Mouse (Mus musculus) ES-Bruce4 (cell line): Measurements from ENCODE around the gene Myo1g.

ENCODE experiments used
- CTCF ChIP-seq: IDR thresholded peaks from one replicate; pipeline ENCODE4 v1.8.1; 2011; ENCODE audit warnings: low read depth, low read length
- EP300 ChIP-seq: IDR thresholded peaks from 2 replicates; pipeline ENCODE4 v1.6.1; 2011; ENCODE audit warnings: low read depth, low read length; ENCODE audit not compliant: insufficient read depth

DNA sequence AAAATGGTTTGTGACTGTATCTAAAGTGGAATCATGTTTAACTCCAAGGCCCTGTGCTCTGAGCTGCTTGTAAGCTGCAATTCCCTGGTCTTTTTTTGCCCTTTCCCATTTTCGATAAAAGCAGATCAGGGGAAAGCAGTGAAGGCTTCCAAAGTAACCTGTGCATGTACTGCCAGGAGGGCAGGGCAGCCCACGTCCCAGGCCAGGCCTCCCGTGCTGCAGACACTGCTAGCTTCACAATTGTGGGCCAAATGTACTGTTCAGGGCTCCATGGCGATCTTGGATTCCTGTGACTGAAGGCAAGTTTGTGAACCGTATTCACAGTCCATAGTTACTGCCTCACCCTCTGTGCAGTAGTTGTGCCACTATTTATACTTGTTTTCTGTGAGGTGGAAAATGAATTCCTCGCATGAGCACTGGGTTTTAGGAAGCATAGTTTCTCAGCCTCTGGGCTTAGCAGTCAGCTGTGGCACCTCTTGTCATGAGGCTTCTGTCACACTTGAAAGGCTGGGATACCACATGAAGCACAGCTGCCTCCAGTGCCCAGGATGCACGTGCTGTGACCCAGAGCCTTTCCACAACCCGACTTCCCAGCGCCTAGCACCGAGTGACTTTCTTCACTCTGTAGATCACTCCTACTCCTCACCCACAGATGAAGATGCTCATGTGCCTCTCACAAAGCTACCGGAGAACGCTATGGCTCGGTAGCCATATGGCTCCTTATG lies 39.9 kb downstream of the Myo1g start:
- TF ChIP-seq CTCF (no peak), EP300 (no peak)
